Mouse (Mus musculus) erythroblast, adult 5-6 weeks (primary cell): ENCODE data around the gene Eif4b. TPM values are rescaled to one million over a fixed set of nuclear protein-coding genes. Genes with fewer than 3 reads are reported as not detected.

ENCODE experiments used
- ATAC-seq: replicated peaks from 2 replicates; pipeline ENCODE4 v1.8.0; 2016; ENCODE audit warnings: moderate number of reproducible peaks, mild to moderate bottlenecking, moderate TSS enrichment, inconsistent platforms; ENCODE audit not compliant: poor library complexity, low FRiP score, severe bottlenecking
- total RNA-seq, 2 experiments: library from RNA; stranded (forward) in 1 of 2; stranded (reverse) in 1 of 2; fragments of 150-400 nt in 1 of 2; fragments of 200-764, 138-1000 nt in 1 of 2; gene quantifications; 2 replicates each; pipeline versions ENCODE4 v1.2.3 to v1.2.4; 2015 to 2017; ENCODE audit warnings: low replicate concordance in 2 of 2

Gene Eif4b
- total RNA-seq, 2 experiments from 2014 or later = 35.4 to 81.1 TPM

DNA sequence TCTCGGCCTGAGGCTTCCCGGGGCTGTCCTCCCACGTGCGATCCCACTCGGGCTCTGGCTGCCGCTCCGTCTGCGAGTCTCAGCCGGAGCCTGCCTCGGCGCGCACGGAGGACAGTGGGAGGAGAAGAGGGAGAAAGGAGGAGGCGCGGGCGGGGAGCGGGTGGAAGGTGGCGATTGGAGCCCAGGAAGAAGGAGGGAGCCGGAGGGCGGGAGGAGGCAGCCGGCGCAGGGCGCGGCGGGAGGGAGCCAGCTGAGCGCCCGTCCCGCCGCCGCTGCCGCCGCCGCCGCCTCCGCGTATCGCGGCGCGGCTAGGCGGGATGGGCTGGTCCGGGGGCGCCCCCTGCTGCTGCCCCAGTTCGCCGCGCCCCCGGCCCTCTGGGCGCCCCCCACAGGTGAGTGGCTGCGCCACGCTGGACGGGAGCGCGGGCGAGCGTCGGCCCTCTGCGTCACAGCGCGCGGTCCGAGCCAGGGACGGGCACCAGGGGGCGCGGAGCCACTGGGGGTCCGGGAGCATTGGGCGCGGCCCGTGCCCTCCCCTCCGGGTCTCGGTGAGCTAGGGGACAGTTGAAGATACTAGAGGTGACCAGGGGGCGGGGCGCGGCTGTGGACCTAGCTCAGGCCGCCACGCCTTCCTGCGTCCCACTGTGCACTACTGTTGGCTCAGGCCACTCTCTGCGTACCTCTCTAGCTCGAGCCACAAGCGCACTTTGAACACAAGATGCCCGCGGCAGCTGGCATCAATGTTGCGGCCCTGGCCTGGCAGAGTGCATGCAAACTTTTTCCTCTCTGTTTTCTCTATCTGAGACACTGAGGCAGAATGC lies 26.8 kb downstream of the Eif4b start, which contains the start of gene Tns2:
Gene Tns2, plus strand, starts transcription at position 253 of the 821 bp plus-strand sequence.
- ATAC-seq = peak; percentile 31; the same call in 1 of the 2 replicates

DNA sequence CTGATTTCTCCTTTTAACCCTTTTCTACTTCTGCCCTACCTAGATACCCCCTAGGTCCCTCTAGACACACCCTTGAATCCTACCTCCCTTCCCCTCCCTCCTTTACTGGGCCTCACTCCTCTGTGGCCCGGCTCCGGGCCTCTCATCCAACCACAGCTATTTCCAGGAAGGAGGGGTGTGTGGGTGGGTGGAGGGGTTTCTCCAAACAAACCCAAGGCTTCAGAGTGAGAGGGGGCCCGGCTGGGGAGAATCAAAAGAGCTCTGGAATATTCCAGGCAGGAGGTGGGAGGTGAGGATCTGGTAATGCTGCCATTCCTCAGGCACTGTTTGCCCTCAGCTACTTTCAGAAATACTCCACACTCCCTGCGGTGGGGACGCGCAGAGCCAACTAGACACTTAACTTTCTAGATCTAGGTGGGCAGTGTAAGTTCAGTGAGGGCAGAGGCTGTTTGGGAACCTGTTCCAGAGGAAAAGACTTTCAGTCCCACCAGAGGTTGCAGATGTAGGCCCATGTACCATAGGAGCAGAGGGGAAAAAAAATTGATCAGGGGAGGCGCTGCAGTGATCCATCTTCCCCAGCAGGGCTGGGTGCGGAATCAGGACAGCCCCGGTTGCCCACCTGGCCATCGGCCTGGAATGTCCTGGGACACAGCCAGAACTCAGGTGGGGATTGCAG lies 27.6 kb downstream of the Eif4b start:
- ATAC-seq = no peak

DNA sequence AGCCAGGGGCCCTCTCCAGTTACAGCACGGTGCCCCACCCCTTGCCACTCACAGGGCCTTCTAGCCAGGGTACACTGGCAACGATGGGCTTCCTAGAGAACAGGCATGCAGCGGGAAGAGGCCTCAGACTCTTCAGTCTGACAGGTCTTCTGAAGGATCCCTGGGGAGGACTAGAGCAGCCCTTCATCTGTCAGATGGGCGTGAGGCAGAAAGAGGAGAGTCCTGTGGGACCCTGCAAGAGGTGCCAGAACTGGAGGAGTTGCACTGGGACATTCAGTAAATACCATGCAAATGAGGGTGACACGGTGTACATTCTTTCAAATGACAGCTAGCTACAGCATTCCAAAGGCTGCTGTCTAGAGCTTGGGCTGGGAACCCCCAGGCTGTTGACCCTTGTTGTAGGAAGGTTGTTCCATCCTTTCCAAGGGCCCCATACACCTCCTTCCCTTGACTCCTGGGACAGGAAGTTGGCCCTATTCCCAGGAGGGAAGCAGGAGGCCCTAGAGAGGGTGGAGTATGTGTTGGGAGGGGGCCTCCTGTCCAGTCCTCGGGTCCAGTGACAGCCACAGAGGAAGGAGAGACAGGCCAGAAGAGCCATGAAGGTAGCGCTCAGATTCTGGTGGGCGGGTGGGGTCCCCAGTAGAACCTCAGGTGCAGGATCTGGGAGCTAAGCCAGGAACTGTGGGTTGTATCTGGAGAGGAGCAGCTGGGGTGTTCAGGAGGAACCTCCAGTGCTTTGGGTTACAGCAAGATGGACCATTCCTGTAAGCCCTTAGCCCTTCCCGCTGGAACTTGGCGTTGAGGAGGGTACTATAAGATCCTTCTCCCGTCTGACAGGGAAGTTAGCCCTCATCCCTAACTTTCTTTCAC lies 28.3 kb downstream of the Eif4b start:
- no peak for ATAC-seq

DNA sequence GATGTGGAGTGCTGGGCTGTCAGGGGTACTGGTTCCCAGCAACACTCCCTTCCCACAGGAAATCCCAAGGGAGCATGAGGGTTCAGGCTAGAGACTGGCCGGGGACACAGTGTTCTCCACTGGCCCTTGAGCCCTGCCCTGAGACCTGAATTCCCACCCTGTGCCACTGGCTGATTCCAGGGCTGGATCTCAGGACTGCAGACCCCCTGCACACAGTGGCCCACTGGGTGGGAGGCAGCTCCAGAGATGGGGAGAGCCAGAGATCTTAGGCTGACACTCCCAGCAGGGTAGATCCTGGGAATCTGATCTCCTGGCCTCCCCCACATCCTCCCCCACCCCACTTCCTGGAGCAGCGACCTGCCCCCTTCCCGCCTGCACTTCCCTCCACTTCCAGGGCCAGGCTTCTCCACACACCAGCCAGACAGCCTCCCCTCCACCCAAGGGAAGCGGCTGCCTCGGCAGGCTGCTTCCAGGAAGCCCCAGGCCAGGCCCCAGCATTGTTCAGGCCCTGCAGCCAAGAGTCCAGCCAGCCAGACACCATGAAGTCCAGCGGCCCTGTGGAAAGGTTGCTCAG lies 29.1 kb downstream of the Eif4b start:
- ATAC-seq = no peak

DNA sequence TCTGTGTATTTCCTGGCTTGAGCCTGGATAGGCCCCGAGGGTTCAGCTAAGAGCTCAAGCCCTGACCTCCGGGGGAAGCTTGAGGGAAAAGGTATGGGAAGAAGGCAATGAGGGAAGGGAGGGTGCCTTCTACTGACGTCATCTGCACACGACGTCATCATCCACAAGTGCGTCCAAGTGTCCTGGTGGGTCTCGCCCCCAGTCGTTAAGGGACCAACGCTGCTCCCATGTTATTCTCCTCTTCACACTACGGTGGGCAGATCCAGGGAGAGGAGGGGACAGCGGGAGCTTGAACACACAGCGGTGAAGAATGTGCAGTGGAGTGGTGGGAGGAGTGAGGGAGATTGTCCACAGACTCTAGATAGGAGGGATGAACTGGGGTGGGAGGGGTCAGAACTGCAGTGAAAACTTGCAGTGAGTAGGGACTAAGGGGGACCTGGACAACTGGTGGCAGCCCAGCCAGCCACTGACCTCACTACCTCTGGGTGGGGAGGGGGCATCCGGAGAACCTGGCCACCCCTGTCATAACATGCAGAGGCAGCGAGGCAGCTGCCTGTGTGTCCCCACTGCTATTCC lies 29.9 kb downstream of the Eif4b start:
- no peak for ATAC-seq

DNA sequence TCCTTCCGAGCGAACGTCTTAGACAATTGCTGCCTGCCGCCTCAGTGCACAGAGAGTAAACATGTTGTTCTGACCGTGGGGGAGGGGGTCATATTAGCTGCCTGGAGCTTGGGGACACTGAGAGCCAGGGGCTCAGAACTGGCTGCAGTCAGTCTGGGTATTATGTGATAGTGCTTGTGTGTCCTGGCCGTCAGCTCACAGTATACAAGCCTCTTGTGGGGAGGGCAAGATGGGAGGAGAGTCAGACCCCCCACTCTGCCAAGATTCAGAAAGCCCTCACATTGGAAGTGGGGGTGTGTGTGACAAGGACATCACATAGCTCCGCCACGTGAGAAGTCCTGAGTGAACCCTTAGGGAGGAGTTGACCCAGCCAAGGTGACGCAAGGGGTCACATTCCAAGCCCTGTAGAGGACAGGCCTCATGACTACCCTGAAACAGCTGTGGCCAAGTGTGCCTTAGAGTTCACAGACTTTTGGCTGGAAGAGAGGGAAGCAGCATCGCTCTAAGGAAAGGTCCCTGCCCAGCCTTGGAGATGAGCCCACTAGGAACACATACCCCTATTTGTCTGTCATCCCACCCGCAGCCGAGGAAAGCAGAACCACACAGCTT lies 30.5 kb downstream of the Eif4b start:
- ATAC-seq = no peak

DNA sequence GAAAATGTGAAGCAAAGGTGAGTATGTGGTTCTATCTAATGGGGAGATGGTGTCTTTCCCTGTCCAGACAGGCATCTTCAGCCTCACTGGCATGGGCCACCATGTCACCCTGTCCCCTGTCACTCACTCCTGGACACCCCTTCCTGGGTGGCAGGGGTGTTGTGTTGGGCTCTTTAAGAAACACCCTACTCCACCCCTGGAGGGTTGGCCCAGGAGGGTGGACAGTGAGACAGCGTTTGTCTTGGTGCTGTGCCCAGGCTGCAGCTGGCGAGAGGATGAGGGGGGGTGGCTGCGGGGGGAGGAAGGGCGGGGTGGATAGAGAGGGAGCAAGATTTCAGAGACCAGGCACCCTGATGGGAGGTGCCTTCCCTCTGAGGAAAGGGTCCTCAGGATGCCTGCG lies 31.8 kb downstream of the Eif4b start:
- ATAC-seq = no peak

DNA sequence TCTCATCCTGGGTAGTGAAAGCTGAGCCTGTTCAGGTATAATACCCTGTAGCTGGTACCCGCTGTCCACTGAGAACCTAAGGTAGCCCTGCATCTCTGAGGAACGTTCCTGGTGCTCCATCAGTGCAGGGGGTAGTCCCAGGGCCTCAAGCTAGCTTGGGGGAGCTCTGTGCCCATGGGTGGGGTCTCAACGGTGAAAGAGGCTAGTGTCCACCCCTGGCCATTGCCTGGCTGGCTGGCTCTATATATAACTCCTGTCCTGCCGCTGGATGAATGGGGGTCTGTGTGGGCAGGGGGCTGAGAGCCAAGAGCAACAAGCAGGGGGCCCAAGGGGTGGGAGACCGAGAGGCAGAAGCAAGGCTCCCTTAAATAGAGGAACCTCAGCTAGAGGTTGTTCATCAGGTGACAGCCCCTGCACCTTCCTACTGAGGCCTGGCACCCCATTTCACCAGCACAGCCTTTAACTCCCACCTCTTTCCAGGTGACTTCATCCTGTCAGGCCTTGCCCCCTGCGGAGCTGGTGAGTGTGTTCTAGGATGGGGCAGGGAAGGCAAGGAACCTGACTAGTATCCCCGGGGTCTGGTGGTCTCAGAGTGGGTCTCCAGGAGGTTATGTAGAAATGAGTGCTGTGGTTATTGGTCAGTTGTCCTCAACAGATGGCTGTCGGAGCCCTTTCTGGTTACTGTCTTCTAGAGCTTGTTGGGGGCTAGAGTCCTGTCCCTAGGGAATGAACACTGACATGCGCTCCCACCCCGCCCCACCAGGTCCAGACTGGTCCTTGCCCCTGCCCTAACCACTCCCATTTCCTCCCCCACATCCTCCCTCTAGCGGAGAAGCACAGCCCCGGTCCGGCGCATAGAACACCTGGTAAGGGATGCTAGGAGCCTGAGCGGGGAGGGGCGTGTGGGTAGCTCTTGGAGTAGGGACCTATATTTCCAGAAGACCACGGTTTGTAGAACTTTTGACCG lies 32.5 kb downstream of the Eif4b start:
- no peak for ATAC-seq

DNA sequence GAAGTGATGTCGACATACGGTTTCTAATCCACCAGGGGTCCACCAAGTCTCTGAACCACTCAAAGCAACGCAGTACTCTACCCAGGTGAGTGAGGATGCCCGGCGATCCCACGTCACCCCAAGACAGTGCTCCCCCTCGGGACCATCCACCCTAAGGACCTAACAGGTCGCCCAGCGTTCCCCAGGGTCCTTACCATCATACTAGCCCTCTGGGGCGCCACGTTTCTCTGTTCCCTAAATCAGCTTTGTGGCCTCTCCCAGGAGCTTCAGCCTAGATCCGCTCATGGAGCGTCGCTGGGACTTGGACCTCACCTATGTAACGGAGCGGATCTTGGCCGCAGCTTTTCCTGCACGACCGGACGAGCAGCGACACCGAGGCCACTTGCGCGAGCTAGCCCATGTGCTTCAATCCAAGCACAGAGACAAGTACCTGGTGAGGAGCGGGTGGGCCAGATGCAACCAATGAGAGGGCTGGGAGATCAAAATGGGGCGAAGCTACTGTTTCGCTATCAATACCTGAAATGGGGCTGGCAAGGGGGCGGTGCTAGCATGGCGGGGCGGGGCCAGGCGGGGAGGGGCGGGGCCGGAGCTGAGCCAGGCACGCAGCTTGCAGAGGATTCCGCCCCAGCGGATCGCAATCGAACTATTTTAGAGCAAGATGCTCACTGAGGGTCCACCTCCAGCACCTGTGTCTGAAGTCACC lies 33.3 kb downstream of the Eif4b start:
- no peak for ATAC-seq

DNA sequence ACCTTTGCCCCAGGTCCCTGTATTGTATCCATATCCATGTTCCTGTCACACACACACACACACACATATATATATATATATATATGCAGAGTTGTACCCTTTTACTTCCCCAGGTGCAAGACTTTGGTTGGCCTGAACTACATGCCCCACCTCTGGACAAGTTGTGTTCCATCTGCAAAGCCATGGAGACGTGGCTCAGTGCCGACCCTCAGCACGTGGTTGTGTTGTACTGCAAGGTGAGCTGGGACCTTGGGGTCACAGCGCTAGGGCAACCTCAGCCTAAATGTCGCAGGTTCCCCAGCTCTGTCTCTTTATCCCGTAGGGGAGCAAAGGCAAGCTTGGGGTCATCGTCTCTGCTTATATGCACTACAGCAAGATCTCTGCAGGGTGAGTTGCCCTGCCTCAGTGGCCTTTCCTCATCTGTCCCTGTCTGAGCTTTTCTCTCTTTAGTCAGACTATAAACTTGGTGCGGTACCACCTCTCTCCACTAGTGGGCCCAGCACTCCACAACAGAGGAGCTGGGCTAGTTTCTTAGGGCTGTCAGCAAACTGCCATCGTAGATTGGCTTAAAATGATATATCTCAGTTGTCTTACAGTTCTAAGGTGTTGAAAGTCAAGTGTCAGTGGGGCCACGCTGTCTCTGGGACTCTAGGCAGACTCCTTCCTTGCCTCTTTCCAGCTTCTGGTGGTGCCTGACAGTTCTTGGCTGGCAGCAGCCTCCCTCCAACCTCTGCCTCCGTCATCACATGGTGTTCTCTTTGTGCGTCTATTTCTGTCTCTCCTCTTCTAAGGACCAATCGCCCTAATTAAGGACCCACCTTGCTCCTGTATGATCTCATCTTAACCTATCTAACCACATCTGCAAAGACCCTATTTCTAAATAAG lies 34.4 kb downstream of the Eif4b start:
- ATAC-seq = peak; percentile 65

DNA sequence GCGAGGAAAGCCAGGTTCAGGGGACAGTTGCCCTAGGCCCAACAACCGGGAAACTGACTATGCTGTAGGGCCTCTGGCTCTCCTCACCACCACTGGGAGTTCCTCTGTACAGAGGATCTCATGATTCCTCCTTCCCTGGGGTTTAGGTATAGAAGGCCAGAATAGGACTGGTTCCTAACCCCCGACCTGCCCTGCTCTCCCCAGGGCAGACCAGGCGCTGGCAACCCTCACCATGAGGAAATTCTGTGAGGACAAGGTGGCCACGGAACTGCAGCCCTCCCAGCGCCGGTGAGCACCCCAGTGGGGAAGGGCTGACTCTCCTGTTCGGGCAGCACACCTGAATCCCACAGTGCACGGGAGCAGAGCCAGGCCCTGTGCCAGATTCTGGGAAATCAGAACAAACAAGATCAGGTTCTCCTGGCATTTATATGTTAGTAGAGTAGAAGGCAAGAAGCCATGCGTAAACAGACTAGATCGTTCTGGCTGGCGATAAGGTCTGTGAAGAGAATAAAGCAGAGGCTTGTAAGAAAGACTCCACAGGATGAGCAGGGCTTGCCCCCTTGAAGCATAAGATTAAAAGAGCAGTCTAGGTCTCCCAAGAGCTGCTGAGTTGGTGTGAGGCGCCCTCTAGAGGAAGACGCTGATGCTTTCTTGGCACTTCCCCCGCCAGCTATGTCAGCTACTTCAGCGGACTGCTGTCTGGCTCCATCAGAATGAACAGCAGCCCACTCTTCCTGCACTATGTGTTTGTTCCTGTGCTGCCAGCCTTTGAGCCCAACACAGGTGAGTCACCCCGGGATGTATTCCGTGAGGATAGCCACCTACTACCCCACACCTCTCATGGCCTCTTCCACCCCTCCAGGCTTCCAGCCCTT lies 35.3 kb downstream of the Eif4b start:
- ATAC-seq = no peak

DNA sequence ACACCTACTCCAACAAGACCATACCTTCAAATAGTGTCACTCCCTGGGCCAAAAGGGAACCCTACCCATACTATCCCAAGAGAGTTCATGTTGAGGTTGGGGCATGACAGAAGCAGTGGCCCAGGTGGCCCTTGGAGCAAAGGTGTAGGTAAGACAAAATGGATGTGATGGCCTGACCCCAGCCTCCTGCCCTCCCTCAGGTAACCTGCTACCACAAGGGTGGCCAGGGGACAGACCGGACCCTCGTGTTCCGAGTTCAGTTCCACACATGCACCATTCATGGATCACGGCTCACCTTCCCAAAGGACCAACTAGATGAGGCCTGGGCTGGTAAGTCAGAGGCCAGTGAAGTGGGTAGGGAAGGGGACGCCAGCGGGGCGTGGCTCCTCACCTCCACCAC lies 36.7 kb downstream of the Eif4b start:
- no peak for ATAC-seq

DNA sequence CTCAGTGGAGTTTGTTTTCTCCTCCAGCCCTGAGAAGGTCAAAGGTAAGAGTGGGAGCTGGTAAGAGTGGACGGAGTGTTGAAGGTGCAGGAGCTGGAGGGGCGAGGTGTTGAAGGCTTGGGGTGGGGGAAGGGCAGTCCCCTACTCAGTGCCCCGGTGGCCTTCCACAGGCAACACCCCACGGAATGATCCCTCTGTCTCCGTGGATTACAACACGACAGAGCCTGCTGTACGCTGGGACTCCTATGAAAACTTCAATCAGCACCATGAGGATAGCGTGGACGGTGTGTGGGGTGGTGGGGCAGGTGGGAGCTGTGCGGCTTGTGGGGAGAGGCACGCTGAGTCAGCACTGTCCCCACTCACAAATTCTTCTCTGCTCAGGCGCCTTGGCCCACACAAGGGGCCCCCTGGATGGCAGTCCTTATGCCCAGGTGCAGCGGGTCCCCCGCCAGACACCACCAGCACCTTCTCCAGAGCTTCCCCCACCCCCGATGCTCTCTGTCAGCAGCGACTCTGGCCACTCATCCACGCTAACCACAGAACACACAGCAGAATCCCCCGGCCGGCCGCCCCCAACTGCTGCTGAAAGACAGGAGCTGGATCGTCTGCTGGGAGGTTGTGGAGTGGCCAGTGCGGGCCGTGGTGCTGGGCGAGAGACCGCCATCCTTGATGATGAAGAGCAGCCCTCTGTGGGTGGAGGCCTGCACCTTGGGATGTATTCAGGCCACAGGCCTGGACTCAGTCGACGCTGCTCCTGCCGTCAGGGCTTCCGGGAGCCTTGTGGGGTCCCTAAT lies 37.3 kb downstream of the Eif4b start:
- ATAC-seq = no peak

DNA sequence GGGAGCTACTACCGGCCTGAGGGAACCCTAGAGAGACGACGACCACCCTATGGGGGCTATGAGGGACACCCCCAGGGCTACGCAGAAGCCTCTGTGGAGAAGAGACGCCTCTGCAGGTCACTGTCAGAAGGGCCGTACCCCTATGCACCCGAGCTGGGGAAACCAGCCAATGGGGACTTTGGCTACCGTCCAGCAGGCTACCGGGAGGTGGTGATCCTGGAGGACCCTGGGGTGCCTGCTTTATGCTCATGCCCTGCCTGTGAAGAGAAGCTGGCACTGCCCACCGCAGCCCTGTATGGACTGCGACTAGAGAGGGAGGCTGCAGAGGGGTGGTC lies 37.9 kb downstream of the Eif4b start:
- no peak for ATAC-seq

DNA sequence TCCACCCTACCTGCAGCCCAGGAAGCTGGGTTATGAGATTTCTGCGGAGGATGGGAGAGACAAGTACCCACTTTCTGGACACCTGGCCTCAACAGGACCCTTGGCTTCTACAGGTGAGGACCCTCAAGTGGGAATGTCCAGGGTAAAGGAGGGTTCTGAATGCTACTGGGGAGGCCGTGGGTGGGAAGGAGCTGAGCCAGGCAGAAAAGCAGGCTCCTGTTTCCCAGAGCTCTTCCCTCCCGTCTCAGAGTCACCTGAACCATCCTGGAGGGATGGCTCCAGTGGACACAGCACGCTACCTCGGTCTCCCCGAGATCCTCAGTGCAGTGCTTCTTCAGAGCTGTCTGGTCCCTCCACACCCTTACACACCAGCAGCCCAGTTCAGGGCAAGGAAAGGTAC lies 38.6 kb downstream of the Eif4b start:
- no peak for ATAC-seq
